Mouse (Mus musculus) brain, embryonic 14.5 days (tissue): ENCODE measurements at regions not wholly inside any gene's neighbourhood (a gene's known extent, or its start where the extent isn't known, plus 50 kb on each side); places are given as distances from the start of the nearest gene placed in this dataset.

ENCODE experiments used
- DNase-seq: peaks from one replicate; pipeline ENCODE4 v3.0.0-alpha.2; 2011; ENCODE audit warnings: low read depth
- CTCF ChIP-seq: fragments of 200-500 bp; IDR thresholded peaks from 2 replicates; pipeline ENCODE4 v1.5.1; 2012; ENCODE audit warnings: inconsistent platforms, mild to moderate bottlenecking, moderate library complexity, borderline replicate concordance; ENCODE audit not compliant: insufficient read depth, insufficient read length; ENCODE audit errors: extremely low read depth
- POLR2A ChIP-seq: fragments of 200-500 bp; IDR thresholded peaks from 2 replicates; pipeline ENCODE4 v1.6.1; 2012; ENCODE audit warnings: mild to moderate bottlenecking, inconsistent platforms, borderline replicate concordance; ENCODE audit not compliant: poor library complexity, insufficient read depth, insufficient read length, severe bottlenecking; ENCODE audit errors: extremely low read depth

DNA sequence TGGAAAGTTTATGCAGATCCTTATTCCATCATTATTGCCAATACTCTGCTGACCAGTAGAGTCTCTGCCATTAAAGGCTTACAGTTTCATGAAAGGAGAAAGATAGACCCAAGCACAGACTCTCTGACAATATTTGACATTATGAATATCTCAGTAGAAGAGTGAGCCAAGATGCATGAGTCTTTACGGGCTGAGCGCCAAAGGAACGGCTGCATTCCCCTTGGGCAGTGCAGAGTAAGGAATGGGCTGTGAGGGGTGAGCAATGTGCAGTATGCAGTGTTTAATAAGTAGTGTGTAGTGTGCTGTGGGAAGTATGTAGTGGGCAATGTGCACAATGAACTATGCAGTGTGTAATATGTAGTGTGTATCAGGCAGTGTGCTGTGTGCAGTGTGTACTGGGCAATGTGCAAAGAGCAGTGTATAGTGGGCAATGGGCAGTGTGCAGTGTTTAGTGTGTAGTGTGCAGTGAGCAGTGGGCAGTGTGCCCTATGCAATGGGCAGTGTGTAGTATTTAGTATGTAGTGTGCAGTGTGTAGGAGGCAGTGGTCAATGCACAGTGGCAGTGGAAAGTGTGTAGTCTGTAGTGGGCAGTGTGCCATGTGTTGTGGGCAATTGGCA lies 671.8 kb downstream of the 5730522E02Rik start:
- no peak for DNase-seq
- no peak for TF ChIP-seq POLR2A
- no peak for TF ChIP-seq CTCF

DNA sequence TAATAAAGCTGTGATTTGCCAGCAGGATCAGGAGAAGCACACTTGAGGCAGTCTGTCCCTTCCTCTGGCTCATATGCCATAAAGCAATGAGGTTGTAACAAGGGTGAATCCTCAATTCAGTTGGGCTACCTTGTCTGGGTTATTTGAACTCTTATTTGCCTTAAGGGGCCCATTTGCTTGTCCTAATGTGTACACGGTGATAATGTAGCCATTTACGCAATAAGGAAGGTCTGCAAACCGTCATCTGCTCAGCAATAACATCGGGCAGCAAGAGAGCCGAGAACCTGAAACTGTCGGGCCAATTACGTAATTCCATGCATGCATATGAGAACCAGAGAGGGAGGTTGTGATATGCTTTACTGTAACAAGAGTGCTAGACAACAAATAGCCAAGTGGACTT lies 674.5 kb downstream of the 5730522E02Rik start:
- no peak for TF ChIP-seq POLR2A
- TF ChIP-seq CTCF = no peak
- no peak for DNase-seq

DNA sequence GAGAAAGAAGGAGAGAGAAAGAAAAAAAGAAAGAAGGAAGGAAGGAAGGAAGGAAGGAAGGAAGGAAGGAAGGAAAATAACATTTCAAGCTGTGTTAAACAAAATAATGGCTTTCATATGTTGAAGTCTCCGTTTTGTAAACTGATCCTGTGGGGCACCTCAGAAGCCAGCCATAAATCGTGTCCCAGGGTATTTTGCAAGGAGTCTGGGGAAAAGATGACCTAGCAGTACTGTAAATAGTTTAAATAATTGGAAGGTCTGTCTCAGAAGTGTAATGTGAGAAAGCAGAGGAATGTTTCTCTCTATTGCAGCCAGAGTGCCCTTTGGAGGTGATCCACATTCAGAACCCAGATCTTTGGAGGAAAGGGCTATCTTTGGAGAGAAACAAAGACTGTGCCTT lies 677.5 kb downstream of the 5730522E02Rik start:
- no peak for DNase-seq
- TF ChIP-seq POLR2A = no peak
- no peak for TF ChIP-seq CTCF

DNA sequence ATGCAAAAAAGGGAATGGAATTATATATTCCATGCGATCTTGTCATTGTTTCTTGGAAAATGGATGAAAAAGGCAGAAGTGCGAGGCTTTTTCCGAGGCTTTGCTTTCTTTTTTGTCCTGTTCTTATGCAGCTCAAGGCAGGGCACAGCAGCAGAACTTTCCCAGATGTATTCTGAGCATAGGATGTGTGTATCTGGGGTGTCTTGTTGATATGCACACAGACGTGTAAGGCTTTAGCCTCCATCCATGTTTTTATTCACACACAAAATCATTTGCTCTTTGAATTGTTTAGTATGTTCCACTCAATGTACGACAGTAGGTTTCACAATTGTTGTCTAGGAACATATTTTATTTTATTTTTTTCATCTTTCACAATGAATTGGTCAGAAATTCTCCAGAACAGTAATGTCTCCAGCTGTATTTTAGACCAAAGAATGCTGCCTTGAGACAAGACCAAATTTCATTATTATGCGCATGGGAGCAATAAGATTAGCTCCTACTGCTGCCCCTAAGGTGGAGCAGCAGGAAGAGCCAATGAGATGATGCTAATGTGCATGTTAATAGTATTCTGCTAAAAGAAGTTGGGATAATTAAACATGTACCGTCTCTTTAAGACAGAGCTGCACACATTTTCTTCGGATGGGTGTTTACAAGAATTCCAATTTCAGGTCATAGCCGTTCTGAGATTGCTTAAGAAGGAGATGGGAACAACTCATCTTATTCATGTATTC lies 678.7 kb downstream of the 5730522E02Rik start:
- DNase-seq = peak; percentile 44
- TF ChIP-seq CTCF (no peak), POLR2A (no peak)

DNA sequence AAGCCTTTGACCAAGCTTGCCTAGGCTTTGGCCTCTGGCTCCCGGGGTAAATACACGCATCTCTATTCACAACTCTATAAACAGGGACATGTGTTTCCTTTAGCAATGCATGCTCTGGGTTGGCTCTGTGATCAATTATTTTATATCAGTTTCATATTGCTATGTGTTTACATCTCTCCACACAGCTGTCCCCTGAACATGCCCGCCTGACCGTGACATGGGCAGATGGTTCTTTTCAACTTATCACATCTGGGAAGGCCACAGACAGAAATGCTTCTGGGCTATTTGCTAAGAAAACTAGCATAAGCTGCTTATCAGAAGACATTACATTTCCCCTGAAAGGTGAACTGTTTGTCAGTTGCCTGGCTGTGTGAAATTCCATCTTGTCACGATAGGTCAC lies 682.5 kb downstream of the 5730522E02Rik start:
- no peak for DNase-seq
- TF ChIP-seq CTCF (no peak), POLR2A (no peak)

DNA sequence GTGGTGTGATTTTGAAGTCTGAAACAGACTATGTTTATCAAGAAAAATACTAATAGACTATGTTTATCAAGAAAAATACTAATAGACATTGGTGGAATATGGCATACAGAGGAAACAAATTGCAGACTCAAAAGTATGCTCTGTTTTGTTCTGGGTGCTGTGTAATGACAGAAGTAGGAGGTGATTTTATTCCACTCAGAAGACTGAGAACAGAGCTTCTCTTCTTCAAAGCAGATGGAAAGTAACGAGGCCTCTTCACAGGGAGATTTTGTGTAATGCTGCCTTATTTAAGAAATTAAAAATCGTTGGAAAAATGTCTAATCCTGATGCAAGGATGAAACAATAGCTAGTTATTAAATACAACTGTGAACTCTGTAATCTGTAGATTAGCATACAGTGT lies 691.7 kb downstream of the 5730522E02Rik start:
- DNase-seq = no peak
- TF ChIP-seq CTCF (no peak), POLR2A (no peak)

DNA sequence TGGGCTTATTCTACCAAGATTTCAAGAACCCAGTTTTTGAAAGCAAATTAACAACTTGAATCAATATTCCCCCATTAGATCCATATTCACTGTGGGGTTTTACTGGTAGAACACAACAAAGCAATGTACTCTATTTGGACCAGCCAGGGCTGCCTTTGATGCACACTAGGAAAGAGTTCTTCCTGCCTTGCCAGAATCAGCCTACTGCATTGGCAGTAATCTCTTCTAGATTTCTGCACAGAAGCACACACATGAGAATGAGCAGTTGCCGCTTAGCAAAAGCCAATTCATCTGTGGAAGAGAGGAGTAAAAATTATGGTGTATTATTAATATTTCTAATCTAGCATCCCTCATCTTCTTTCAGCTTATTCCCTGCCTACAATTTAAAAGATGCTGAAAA lies 692.4 kb downstream of the 5730522E02Rik start:
- DNase-seq = no peak

DNA sequence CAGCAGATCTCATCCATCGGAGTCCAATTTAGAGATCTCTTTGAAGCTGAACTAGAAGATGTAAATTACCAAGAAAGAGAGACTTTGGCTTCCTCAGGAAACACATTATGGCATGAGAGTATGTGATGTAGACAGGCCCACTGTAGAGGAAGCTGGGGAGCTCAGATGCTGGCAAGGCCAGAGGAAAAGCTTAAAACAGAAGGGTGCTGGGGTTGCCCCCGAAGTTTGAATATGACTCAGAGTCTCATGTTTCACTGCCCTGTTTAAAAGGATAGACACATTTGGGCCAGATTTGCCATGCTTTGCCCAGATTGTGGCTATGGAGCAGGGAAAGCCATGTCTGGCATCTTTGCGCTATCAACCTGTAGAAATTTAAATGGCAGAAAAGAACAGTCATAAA lies 705.1 kb downstream of the 5730522E02Rik start:
- TF ChIP-seq POLR2A (no peak), CTCF (no peak)
- DNase-seq = no peak

More for the DNA sequence above, 692.4 kb downstream of the 5730522E02Rik start:
- TF ChIP-seq CTCF = no peak

DNA sequence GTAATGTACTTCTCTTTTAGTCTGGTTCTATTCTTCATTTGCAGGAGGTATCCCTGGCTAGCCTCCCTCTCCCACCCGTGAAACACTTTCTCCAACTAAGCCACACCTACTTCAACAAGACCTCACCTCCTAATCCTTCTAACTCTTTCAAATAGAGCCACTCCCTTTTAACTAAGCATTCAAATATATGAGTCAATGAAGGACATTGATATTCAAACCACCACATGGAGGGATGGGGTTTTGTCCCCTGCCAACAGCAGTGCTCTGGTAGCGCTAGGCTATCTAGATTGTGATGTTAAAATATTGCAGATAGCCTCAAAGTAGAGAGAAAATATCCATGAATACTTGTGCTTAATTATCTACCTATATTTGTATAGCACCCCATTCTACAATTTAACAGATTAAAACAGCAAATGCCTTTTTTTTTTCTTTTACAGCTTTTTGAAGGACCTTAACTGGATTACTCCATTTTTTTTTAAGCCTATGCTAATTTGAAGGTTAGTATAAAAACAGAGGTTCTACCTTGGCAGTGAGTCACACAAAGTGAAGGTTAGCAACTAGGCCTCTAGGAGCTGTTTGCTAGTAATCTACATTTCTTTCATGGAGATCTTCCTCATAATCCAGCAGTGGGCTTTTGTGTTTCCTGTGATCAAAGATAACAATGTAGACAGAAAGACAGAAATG lies 736.7 kb downstream of the 5730522E02Rik start:
- DNase-seq = no peak
- TF ChIP-seq CTCF = no peak
- no peak for TF ChIP-seq POLR2A

DNA sequence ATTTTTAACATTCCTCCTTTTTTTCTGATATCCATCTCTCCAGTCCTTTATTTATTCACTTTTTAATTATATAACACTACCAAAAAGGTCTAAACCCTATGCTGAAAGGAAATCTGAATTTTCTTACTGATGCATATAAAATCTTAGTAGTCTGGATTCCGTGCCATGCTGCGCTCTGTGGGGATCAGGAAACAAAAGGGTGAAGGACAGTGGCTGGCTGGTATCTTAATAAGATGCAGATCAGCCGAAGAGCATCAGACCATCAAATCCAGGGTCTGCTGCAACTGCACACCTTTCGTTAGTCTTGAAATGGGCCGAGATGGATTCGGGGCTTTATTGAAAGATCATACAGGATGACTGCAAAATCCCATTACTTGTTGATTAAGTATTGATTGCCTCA lies 740.7 kb downstream of the 5730522E02Rik start:
- peak; percentile 19 for DNase-seq
- no peak for TF ChIP-seq POLR2A
- TF ChIP-seq CTCF = no peak

DNA sequence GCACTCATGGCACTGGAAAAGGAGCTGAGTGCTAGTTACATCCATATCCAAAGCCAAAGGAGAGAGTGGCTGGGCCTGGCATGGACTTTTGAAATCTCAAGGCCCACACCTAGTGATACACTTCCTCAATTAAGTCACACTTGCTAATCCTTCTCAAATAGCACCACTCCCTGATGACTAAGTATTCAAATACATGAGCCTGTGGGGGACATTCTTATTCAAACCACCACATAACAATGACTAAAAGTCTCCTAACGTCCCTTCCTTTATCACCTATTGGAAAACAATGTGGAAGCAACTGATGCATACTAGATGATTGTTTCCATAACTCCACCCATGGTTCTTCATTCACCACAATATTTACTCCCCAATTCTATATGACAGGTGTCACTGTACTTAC lies 773.4 kb downstream of the 5730522E02Rik start:
- DNase-seq = no peak
- TF ChIP-seq POLR2A = no peak
- TF ChIP-seq CTCF = no peak

DNA sequence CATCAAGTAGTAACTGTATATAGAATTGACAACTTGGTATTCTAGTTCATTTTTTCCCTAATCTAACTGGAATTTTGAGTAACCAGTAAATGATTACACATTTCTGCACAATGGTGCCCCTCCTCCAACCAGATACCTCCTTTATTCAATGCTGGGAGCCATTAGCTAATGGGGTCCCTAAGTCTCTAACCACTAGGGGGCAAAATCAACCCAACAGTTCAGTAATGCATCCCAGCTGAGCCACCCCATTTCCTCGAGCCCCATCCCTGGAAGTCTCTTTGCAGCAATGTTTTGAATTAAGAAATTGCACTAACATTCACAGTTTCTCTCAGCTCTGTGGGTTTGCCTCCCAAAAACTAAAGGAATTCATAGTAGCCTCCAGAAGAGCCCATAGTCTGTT lies 774.9 kb downstream of the 5730522E02Rik start:
- TF ChIP-seq POLR2A (no peak), CTCF (peak; percentile 13; the same call in 1 of the 2 replicates)
- peak; percentile 28 for DNase-seq

DNA sequence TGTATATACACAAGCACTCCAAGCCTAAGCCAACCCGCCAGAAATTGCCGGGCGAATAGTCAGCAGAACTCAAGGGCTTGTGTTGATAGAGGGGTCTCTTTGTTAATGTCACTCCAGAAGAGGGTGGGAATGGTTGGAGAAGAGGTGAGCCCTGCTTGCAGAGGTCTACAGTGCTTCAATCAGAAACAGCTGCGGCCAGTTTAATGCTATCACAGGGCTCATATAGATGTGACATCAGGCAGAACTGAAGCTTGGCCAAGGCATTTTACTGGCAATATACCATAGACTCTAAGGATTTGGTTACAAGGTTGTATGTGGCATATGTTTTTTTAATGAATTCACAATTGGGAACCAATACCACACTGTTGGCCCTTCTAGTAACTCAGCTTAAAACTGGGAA lies 787.4 kb downstream of the 5730522E02Rik start:
- TF ChIP-seq POLR2A (no peak), CTCF (no peak)

More for the DNA sequence above, 787.4 kb downstream of the 5730522E02Rik start:
- no peak for DNase-seq
